Mouse (Mus musculus) liver, postnatal 0 days (tissue): ENCODE measurements around the gene Uhrf1bp1.

Experiments used
- CTCF ChIP-seq: sonication (generic); IDR thresholded peaks from 2 replicates; pipeline ENCODE4 v1.5.1; 2016; ENCODE audit warnings: antibody characterized with exemption, low read depth
- EP300 ChIP-seq: IDR thresholded peaks from 2 replicates; pipeline ENCODE4 v1.6.1; 2016; ENCODE audit warnings: antibody characterized with exemption, low read depth, mild to moderate bottlenecking

GRCm38 (mm10) chr17:27819971-27820567, 36.2 kb upstream of the Uhrf1bp1 start:
- TF ChIP-seq CTCF (no peak), EP300 (no peak)
